Mouse (Mus musculus) forebrain, embryonic 10.5 days (tissue): ENCODE measurements around the gene Gm49337. TPM values are rescaled to one million over a fixed set of nuclear protein-coding genes. Genes with fewer than 3 reads are reported as not detected.
A peak's percentile ranks its signal among the peaks of the same experiment; 100 is the strongest.
"Not testable (repeated sequence)": the region's sequence is repeated elsewhere in the genome, so short reads cannot be mapped to it uniquely, and the experiment has no call there.

Experiments used
- DNase-seq: peaks from one replicate; pipeline ENCODE4 v3.0.0-alpha.2; 2017; ENCODE audit warnings: low spot score; ENCODE audit errors: extremely low spot score
- H3K27ac ChIP-seq: fragments of 300-500 bp; sonication (generic); 2 replicates; pipeline ENCODE4 v1.5.1; 2016; ENCODE audit warnings: mild to moderate bottlenecking
- H3K27me3 ChIP-seq: fragments of 300-500 bp; sonication (generic); 2 replicates; pipeline ENCODE4 v1.6.1; 2016; ENCODE audit warnings: mild to moderate bottlenecking; ENCODE audit not compliant: poor library complexity, severe bottlenecking
- H3K36me3 ChIP-seq: fragments of 300-500 bp; sonication (generic); replicated peaks from 2 replicates; pipeline ENCODE4 v1.6.1; 2016; ENCODE audit warnings: mild to moderate bottlenecking, moderate library complexity
- H3K4me1 ChIP-seq: fragments of 300-500 bp; sonication (generic); 2 replicates; pipeline ENCODE4 v1.6.1; 2016
- H3K4me3 ChIP-seq: fragments of 300-500 bp; sonication (generic); 2 replicates; pipeline ENCODE4 v1.5.1; 2016; ENCODE audit warnings: mild to moderate bottlenecking, moderate library complexity
- H3K9me3 ChIP-seq: fragments of 300-500 bp; sonication (generic); 2 replicates; pipeline ENCODE4 v1.6.1; 2016; ENCODE audit warnings: mild to moderate bottlenecking, moderate library complexity
- WGBS: fragments of 180-500 bp; shearing (Covaris S2); methylation state at CpG from one replicate; pipeline ENCODE4 v1.1.7; 2016; 5-methylcytosine and 5-hydroxymethylcytosine counted together
- polyA plus RNA-seq: library from polyadenylated mRNA; unstranded; fragments of >200 nt; fragmentation: Nextera tagmentation; extraction: Ambion mirVana; gene quantifications from 2 replicates; pipeline ENCODE4 v1.2.1, GENCODE M21; 2016

Gm49337 gene
- polyA plus RNA-seq, 1 experiment from 2014 or later: not detected

- Histone ChIP-seq H3K9me3 (no peaks in the 10 kb centered on the region), H3K4me1 (no peaks in the 10 kb centered on the region), H3K4me3 (no peak overlapping the region), H3K27me3 (no peaks in the 10 kb centered on the region), H3K36me3 (no peaks in the 10 kb centered on the region), H3K27ac (no peak overlapping the region)
- no peak for DNase-seq
- WGBS: 75% methylated on average over 4 of the region's 4 CpGs
Measured at GRCm38 (mm10) chr4:116192286-116192835, 19.2 kb downstream of the Gm49337 start.

GRCm38 (mm10) chr4:116193583-116194383 is 20.6 kb downstream of the Gm49337 start:
- Histone ChIP-seq H3K36me3 (no peaks in the 10 kb centered on the region), H3K27ac (no peak overlapping the region), H3K4me1 (no peaks in the 10 kb centered on the region), H3K9me3 (no peaks in the 10 kb centered on the region), H3K27me3 (no peaks in the 10 kb centered on the region), H3K4me3 (no peak overlapping the region)
- 80% methylated on average over 9 of the region's 9 CpGs for WGBS
- DNase-seq: no peak

GRCm38 (mm10) chr4:116198422-116198821 is 25.2 kb downstream of the Gm49337 start:
- Histone ChIP-seq H3K9me3 (no peaks in the 10 kb centered on the region), H3K27ac (no peak overlapping the region), H3K4me1 (no peaks in the 10 kb centered on the region), H3K36me3 (no peaks in the 10 kb centered on the region), H3K4me3 (no peak overlapping the region), H3K27me3 (no peaks in the 10 kb centered on the region)
- 84% methylated on average over 2 of the region's 2 CpGs for WGBS
- no peak for DNase-seq

- 75% methylated on average over 3 of the region's 3 CpGs for WGBS
- DNase-seq: no peak
- Histone ChIP-seq H3K27ac (no peak overlapping the region), H3K4me3 (no peak overlapping the region), H3K4me1 (no peaks in the 10 kb centered on the region), H3K27me3 (no peaks in the 10 kb centered on the region), H3K36me3 (no peaks in the 10 kb centered on the region), H3K9me3 (no peaks in the 10 kb centered on the region)
Measured at GRCm38 (mm10) chr4:116204422-116204821, 31.2 kb downstream of the Gm49337 start.

- no peak for DNase-seq
Measured at GRCm38 (mm10) chr4:116206531-116206930, 33.3 kb downstream of the Gm49337 start.

GRCm38 (mm10) chr4:116208891-116209290 is 35.7 kb downstream of the Gm49337 start:
- Histone ChIP-seq H3K27ac (no peak overlapping the region), H3K4me1 (no peaks in the 10 kb centered on the region), H3K9me3 (no peaks in the 10 kb centered on the region), H3K36me3 (no peaks in the 10 kb centered on the region), H3K4me3 (no peak overlapping the region), H3K27me3 (no peaks in the 10 kb centered on the region)
- 85% methylated on average over 1 of the region's 1 CpGs for WGBS
- DNase-seq: no peak

More at GRCm38 (mm10) chr4:116206531-116206930, 33.3 kb downstream of the Gm49337 start:
- Histone ChIP-seq H3K27ac (no peak overlapping the region), H3K4me1 (no peaks in the 10 kb centered on the region), H3K36me3 (no peaks in the 10 kb centered on the region), H3K9me3 (no peaks in the 10 kb centered on the region), H3K27me3 (no peaks in the 10 kb centered on the region), H3K4me3 (no peak overlapping the region)
- WGBS: 92% methylated on average over 4 of the region's 4 CpGs

GRCm38 (mm10) chr4:116215895-116216605 is 42.9 kb downstream of the Gm49337 start:
- no peaks in the 10 kb centered on the region for H3K36me3 ChIP-seq
- no peak for DNase-seq
- H3K4me3 ChIP-seq: no peak overlapping the region
- H3K4me1 ChIP-seq: peaks cover 19% of the 10 kb centered on the region
- no peaks in the 10 kb centered on the region for H3K9me3 ChIP-seq
- H3K27ac ChIP-seq: no peak overlapping the region
- 88% methylated on average over 2 of the region's 2 CpGs for WGBS
- H3K27me3 ChIP-seq: no peaks in the 10 kb centered on the region

GRCm38 (mm10) chr4:116217046-116217445 is 43.9 kb downstream of the Gm49337 start:
- 80% methylated on average over 2 of the region's 2 CpGs for WGBS
- H3K27me3 ChIP-seq: no peaks in the 10 kb centered on the region
- no peak overlapping the region for H3K27ac ChIP-seq
- peaks cover 19% of the 10 kb centered on the region for H3K4me1 ChIP-seq
- no peaks in the 10 kb centered on the region for H3K9me3 ChIP-seq
- DNase-seq: no peak
- no peaks in the 10 kb centered on the region for H3K36me3 ChIP-seq
- no peak overlapping the region for H3K4me3 ChIP-seq

GRCm38 (mm10) chr4:116217661-116218060 is 44.5 kb downstream of the Gm49337 start:
- peaks cover 19% of the 10 kb centered on the region for H3K4me1 ChIP-seq
- H3K27me3 ChIP-seq, H3K27ac ChIP-seq, H3K9me3 ChIP-seq, H3K4me3 ChIP-seq, DNase-seq, H3K36me3 ChIP-seq: not testable (repeated sequence)
- WGBS: 91% methylated on average over 1 of the region's 1 CpGs

GRCm38 (mm10) chr4:116219056-116219455 is 45.9 kb downstream of the Gm49337 start:
- Histone ChIP-seq H3K4me3 (no peak overlapping the region), H3K27me3 (no peaks in the 10 kb centered on the region), H3K27ac (peak overlapping the region; percentile 99), H3K36me3 (no peaks in the 10 kb centered on the region), H3K9me3 (no peaks in the 10 kb centered on the region), H3K4me1 (peaks cover 27% of the 10 kb centered on the region)
- 87% methylated on average over 1 of the region's 1 CpGs for WGBS
- no peak for DNase-seq

GRCm38 (mm10) chr4:116220071-116220650 is 47.0 kb downstream of the Gm49337 start:
- WGBS: 2% methylated on average over 6 of the region's 6 CpGs
- peaks cover 27% of the 10 kb centered on the region for H3K4me1 ChIP-seq
- no peak for DNase-seq

GRCm38 (mm10) chr4:116220780-116221139 is 47.6 kb downstream of the Gm49337 start:
- peak overlapping the region; percentile 99 for H3K27ac ChIP-seq
- H3K4me3 ChIP-seq: peak overlapping the region; percentile 76
- peaks cover 27% of the 10 kb centered on the region for H3K4me1 ChIP-seq
- no peaks in the 10 kb centered on the region for H3K9me3 ChIP-seq
- no peaks in the 10 kb centered on the region for H3K36me3 ChIP-seq
- under 1% methylated on average over 26 of the region's 26 CpGs for WGBS
- H3K27me3 ChIP-seq: no peaks in the 10 kb centered on the region
- DNase-seq: no peak

More at GRCm38 (mm10) chr4:116220071-116220650, 47.0 kb downstream of the Gm49337 start:
- peak overlapping the region; percentile 99 for H3K27ac ChIP-seq
- H3K36me3 ChIP-seq: no peaks in the 10 kb centered on the region
- no peaks in the 10 kb centered on the region for H3K27me3 ChIP-seq
- H3K9me3 ChIP-seq: no peaks in the 10 kb centered on the region
- peak overlapping the region; percentile 76 for H3K4me3 ChIP-seq
